Mouse (Mus musculus): ENCODE data around the gene Olfr960.

Olfr960 gene

GRCm38 (mm10) chr9:39621073-39621472 is at the start of gene Olfr960:
Gene Olfr960, plus strand, starts transcription at chr9:39621373.
- DNase-seq, result no peak

- DNase-seq, result no peak
These were observed 45.7 kb upstream of the Olfr960 start, which contains the start of gene Olfr959 for GRCm38 (mm10) chr9:39575469-39575868. Gene Olfr959, minus strand, starts transcription at chr9:39575569.

GRCm38 (mm10) chr9:39577050-39577449 is 44.1 kb upstream of the Olfr960 start:
- DNase-seq, result no peak

GRCm38 (mm10) chr9:39602536-39603332 is 18.4 kb upstream of the Olfr960 start:
- DNase-seq, result no peak

- no peak for DNase-seq
These were observed 17.8 kb upstream of the Olfr960 start for GRCm38 (mm10) chr9:39603333-39603845.

- no peak for DNase-seq
These were observed 17.1 kb upstream of the Olfr960 start, which contains the start of gene AW551984 for GRCm38 (mm10) chr9:39603999-39604453. Gene AW551984, minus strand, starts transcription at chr9:39604403.

GRCm38 (mm10) chr9:39608497-39608896 is 12.7 kb upstream of the Olfr960 start:
- no peak for DNase-seq

- DNase-seq, result no peak
These were observed 10.8 kb upstream of the Olfr960 start, which contains the start of gene Olfr148 for GRCm38 (mm10) chr9:39610355-39610754. Gene Olfr148, plus strand, starts transcription at chr9:39610655.

GRCm38 (mm10) chr9:39611953-39612352 is 9.2 kb upstream of the Olfr960 start:
- DNase-seq, result no peak

GRCm38 (mm10) chr9:39623783-39624182 is 2.6 kb downstream of the Olfr960 start:
- DNase-seq, result no peak

GRCm38 (mm10) chr9:39624711-39625110 is 3.5 kb downstream of the Olfr960 start:
- DNase-seq, result no peak

- DNase-seq, result no peak
These were observed 7.9 kb downstream of the Olfr960 start for GRCm38 (mm10) chr9:39629069-39629468.

GRCm38 (mm10) chr9:39633913-39634594 is 12.9 kb downstream of the Olfr960 start:
- no peak for DNase-seq

- DNase-seq, result no peak
These were observed 23.6 kb downstream of the Olfr960 start, which contains the start of gene Olfr961 for GRCm38 (mm10) chr9:39644785-39645184. Gene Olfr961, plus strand, starts transcription at chr9:39645085.

- no peak for DNase-seq
These were observed 26.2 kb downstream of the Olfr960 start for GRCm38 (mm10) chr9:39647382-39647781.

- no peak for DNase-seq
These were observed 33.7 kb downstream of the Olfr960 start for GRCm38 (mm10) chr9:39654756-39655396.

- DNase-seq, result no peak
These were observed 45.7 kb downstream of the Olfr960 start, which contains the start of gene Olfr963 for GRCm38 (mm10) chr9:39666905-39667304. Gene Olfr963, plus strand, starts transcription at chr9:39667205.

GRCm38 (mm10) chr9:39669723-39670122 is 48.5 kb downstream of the Olfr960 start:
- no peak for DNase-seq

Data from cerebellum, adult 11-12 months (tissue).